Mouse (Mus musculus) kidney, postnatal 36 days (tissue): ENCODE measurements around the gene Irf6.

ENCODE experiments used
- DNase-seq, 2 experiments: peaks; one replicate each; pipeline ENCODE4 v3.0.0; 2021 to 2022; ENCODE audit warnings: mixed read lengths in 2 of 2

The Irf6 gene

DNA sequence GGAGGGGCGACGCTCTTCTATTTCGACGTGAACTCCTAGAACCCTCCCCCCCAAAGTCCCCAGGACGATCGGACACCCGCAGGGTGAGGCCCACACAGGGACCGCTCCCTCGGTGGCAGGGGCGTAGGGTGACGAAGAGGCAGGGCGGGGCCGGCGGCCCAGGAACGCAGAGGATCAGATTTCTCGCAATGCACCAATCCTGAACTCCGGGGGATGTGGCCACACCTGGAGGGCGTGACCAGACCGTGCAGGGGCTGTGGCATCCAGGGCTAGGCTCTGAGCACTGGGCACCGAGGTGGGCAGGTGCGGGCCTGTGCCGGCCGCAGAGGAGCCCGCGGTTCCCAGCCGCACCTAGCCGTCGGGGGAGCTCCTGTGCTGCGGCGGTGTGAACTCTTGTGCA is at the start of gene Irf6:
Gene Irf6, plus strand, starts transcription at position 240 of the 400 bp plus-strand sequence.
- peak; percentile 91 to 92 for DNase-seq

DNA sequence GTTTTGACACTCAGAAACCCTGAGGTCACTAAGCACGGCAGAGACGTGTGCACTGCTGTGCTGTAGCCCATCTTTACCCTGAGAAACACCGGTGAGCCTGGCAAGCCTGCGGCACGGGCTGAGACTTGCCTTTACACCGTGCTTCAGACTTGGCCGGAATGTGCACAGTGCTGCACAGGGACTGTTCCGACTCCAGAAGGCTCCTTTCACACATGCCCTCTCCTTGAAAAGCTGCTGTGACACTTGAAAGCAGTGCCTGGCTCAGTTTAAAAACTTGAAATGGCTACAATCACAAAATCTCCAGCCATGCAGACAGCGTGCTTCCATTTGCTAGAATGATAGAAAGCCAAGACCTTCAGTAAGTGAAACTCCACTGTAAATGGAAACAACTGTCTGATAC is 40.8 kb upstream of the Irf6 start:
- no peak for DNase-seq

DNA sequence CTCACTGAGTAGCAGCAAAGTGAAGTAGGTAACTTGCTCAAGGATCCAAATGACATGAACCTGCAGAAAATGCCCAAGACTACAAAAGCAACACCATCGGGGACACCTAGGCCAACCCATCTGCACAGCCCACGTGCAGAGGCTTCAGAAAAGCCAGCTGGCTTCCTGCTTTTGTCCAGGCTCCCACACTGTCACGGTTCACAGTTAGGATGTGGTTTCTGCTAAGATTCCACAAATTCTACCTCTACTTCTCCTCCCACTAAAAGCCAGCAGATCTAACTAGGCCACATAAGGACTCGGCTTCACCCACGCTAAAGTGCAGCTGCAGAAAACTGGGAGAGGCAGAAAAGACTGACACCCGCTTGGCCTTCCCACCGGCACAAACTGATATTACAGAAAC is 30.1 kb upstream of the Irf6 start:
- no peak for DNase-seq

DNA sequence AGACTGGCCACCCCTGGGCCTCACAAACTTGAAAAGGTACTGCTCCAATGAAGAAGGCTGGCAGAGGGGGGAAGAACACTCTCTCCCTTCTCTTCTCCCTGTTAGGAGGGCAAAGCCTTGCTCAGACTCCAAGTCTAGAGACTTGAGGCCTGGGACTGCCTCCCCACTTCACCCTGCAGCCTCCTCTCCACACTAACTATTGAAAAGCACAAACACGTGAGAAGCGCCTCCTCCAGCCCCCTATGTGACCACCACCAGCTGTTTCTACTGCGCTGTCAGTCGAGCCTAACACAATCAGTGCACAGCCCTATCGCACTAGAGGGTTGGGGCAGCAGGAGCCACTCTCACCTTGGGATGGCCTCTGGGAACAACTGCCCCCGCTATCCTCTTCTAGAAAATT is 29.6 kb upstream of the Irf6 start:
- no peak for DNase-seq

DNA sequence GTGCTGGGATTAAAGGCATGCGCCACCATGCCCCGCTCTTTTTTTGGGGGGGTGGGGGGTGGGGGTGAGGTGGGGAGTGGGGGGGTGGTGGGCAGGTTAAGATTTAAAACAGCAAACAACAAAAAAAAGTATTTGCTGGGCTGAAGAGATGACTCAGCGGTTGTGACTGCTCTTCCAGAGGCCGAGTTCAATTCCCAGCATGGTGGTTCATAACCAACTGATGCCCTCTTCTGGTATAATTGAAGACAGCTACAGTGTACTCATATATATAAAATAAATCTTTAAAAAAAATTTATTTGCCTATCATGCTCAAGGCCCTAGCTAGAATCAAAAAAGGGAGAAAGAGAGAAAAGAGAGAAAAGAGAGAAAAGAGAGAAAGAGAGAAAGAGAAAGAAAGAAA is 27.1 kb upstream of the Irf6 start:
- no peak for DNase-seq

DNA sequence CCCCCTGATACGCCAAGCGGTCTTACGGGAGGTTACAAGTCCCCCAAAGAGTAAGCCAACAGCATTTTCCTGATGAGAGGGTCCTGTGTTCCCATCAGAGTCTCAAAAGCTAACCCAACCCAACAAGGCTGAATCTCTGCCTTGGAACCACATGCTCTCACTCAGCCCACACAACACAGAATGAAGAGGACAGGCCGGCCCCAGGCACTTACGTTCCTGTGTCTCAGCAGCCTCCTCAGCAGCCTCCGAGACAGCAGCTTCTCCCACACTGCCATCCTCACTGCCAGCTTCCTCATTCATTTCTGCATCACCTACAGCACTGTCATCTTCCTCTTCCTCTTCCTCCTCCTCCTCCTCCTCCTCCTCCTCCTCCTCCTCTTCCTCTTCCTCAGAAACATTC is 24.9 kb upstream of the Irf6 start:
- no peak for DNase-seq

DNA sequence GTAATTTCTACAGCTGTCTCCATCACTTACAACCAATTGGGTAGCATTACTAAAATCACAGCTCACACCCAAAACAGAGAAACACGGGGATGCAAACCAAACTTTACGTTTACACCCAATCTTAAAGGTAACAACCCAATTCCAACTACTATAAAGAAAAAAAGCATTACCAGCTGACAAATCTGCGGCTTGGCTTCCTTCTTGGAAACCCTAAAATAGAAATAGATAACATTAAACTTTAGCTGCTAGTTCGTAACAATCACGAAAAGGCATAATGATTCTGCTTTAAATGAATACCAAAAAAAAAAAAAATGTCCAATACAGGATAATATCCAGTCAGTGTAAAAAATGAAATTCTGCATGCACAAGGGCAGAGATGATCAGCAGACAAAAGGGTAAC is 23.6 kb upstream of the Irf6 start:
- DNase-seq: no peak

DNA sequence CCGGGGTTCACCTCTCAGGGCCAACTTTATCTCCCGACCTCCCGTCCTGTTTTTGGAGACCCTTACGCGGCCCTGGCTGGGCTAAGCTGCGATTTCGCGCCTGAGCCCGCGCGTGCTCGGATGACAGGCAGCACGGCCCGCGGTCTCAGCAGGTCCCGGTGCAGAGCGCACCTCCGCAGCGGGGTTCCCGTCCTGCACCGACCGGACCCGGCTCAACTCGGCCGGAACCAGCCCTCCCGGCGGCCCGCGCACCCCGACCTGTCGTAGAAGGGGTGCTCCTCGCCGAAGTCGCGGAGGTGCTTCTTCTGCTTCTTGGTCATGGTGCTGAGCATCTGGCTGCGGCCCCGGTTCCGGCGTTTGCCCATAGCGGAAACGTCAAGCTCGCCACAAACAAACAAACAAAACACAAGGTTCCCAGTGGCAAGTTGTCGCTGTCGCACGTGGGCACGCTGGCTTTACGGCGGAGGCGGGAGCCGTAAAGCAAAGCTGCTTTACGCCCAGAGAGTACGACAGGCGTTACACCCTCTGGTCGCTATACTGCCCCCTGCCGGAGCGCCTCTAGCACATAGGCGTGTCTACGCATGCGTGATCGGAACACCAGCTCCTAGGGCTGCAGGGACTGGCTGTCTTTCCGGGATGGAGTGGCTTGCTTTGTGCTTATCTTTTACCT is 23.0 kb upstream of the Irf6 start, which contains the start of gene Diexf:
Gene Diexf, minus strand, starts transcription at position 487 of the 670 bp plus-strand sequence.
- peak; percentile 95 to 99 for DNase-seq

DNA sequence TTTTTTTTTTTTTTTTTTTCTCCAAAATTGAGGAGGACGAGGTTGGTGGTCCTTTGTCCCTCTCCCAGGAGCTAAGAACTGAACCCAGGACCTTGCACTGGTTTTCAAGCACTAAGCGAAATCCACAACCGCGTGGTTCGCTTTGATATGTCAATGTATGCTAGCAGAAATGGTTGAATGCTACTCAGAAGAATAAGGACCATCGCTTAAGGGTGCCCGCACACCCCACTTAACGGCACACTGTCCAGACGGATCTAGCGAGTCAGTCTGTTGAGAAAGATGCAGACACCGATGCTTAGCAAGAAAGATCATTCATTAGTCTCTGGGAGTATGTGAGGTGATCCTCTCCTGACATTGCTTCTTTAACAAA is 22.5 kb upstream of the Irf6 start:
- no peak for DNase-seq

DNA sequence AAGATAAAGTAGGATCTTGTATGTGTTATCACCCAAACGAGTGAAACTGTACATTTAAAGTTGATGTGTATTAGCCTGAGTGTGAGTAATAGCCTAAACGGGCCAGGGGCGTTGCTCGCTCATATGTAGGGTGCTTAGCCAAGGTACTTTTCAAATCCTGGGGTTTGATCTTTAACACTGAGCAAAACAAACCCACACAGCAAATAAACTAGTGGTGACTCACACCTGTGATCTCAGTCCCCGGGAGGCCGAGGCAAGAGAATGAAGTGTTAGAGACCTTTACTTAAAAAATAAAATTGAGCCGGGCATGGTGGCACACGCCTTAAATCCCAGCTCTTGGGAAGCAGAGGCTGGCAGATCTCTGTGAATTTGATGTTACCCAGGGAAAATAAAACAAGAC is 22.1 kb upstream of the Irf6 start:
- no peak for DNase-seq

DNA sequence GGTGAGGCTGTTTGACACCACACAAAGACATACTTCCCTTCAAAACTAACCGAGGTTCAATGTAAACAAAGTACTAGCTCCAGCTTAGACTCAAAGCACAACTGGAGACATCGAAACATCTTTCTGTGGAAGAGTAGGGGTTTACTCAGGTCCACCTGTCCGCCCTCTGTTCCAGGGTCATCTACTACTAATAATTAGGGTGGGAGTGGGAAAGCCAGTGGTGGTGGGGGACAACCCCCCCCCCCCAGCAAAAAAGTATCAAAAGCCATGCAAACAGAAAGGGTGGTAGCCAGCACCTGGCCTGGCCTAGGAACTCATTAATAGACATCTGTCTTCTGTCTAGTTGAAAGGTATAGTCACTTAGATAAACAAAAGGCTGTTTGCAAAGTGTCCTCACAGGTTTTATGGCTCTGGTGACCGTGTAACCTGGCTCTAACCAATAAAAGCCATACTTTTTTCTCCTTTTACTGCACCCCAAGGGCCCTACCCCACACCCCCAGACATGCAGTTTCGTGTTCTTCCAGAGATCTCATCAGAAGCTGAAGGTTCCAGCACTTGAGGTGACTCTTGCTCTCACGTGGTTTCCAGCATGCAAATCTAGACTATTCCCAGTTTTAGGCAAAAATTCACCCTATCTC is 21.5 kb upstream of the Irf6 start:
- DNase-seq: no peak

DNA sequence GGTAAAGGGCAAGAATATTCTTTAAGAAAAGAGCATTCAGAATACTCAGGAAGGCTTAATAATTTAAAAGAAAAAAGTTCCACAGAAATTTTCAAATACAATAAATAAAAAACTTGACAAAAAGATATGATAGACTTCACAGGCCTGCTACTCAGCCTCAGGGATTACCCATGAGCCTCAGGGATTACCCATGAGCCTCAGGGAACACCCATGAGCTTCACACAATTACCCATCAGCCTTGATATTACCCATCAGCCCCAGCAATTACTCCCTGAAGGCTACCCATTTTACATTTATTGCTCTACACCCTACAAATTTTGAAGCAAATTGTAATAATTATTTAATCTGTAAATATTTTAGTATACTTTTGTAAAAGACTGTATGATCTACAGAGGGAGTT is 20.5 kb upstream of the Irf6 start:
- DNase-seq: no peak

DNA sequence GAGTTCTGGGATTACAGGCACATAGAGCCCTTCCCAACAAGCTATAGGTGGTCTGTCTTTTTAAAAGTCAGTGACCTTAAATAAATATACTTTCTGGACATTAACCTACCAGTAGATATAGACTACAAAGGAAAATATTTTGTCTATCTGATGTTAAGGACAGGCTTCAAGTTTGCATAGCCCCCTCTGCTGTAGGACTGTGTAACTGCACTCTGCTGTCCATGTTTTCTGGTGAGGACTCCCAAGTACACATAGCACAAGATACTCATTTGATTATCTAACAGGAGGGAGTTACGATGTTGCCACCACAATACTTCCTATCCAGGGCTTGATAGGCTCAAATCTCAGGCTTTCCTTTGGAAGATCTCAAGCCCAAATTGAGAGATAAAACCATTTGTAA is 19.2 kb upstream of the Irf6 start:
- peak in 1 of 2 experiments; percentile 20 for DNase-seq

DNA sequence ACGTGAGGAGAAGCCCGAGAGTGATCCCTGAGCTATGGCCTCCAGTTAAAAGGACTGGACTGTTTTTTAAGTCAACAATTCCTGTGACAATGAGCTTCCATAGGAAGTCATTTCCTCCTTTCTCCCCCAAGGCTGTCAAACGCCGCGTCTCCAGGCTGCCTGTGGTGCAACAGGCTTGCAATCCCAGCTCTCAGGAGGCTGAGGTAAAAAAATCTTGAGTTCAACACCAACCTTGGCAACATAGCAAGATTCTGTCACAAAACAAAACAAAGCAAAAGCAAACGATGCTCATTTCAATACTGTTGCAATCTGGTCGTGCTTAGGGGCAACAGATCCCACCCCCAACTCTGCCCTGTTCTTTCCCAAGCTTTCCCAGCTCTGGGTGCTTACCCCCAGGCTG is 14.8 kb upstream of the Irf6 start:
- DNase-seq: no peak

DNA sequence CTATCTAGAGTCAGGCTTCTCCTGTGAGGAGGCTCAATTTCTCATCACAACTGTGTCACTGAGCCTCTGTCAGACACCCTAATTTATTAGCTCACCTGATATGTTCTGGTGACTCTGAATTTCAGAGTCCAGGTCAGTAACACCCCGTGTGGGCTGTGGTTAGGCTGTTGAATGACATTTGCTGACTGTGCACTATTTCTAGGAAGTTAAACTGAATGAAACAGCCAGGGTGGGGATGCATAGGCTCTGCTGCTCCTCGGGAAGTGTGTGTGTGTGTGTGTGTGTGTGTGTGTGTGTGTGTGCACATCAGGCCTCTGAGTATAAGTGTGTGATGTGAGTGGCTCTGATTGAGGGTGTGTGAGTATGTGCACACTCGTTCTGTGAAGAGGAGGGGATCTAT is 14.2 kb upstream of the Irf6 start:
- peak in 1 of 2 experiments; percentile 8 for DNase-seq

DNA sequence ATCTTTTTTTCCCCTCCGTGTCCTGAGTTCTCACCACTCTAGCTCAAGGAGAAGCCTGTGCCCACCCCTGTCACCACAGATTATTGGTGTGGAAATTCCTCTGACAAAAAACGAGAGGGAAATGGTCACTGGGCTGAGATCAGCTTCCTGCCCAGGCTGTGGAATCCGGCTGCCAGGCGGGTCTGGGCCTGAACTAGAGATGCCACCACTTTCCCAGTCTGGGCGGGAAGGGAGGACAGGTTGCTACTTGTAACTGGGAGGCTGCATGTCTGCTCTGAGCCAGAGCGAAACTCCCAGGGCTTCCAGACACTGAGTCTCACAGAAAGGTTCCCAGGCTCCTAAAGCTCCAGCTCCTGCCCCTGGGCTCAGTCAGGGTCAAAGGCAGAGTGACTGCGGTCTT is 11.8 kb upstream of the Irf6 start:
- no peak for DNase-seq

DNA sequence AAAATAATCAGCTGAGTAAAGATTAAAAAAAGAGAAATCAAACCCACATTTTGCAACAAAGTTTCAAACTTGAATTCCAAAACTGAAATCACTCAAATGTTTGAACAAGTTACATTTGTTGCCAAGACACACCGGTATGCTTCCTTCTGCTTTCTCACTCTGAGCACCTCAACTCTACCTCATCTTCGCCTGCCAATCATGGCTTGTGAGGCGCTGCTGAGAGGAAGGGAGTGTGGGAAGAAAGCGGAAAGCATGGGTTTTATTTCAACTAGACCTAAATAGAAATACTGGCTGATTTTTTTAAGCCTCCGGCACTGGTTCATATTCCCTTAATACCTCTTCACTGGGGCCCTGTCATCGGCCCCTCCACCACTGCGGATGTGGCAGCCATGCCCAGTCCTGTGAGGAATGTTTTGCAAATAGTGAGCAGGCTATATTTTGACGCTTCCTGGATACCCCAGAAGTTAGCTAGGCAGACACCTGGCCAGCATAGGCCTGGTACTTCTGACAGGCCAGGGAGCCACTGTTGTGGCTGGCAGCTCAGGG is 10.3 kb upstream of the Irf6 start:
- no peak for DNase-seq

DNA sequence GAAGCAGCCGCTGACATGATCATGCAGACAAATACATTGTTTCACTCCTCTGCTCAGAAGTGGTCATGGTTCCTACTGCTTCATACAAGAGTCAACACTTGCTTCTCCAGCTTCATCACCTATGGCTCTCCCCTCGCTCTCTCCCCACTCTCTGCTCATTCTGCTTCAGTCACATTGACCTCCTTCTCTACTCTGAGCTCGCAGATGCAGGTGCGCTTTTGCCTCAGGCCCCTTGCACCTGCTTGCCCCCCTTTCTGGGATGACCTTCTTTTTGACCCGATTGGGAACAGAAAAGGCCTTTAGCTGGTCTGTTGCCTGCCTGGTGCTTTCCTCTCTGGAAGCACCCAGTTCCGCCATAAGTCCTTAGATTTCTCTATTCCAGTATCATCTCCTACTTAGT is 8.4 kb upstream of the Irf6 start:
- no peak for DNase-seq

DNA sequence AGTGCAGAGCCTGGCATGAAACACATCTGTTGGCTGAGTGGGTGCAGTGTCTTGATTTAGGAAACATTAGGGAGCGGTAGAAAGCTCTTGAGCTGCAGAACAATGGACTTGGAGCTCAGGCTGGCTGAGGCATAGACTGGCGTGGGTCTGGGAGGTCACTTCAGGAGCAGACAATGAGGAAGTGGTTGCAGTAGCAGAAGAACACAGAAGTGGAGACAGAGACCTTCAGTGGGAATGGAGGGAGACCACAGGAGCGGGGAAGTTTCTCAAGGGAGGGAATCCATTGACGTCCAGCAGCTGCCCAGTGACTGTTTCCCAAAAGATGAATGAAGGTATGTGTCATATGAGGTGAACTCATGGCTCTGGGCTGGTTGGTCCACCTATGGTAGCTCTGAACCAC is 7.8 kb upstream of the Irf6 start:
- DNase-seq: no peak

DNA sequence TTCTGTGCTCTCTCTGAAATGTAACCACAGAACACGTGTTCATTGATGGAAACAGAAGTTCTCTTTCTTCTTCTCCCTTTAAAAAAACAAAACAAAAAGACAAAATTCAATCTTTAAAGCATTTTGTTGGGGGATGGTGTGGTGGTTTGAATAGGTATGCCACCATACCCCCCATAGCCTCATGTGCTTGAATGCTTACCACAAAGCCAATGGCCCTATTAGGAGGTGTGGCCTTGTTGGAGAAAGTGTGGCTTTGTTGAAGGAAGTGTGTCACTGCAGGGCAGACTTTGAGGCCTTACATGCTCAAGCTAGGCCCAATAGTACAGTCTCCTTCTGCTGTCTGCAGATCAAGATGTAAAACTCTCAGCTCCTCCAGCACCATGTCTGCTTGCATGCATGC is 6.5 kb upstream of the Irf6 start:
- DNase-seq: no peak

DNA sequence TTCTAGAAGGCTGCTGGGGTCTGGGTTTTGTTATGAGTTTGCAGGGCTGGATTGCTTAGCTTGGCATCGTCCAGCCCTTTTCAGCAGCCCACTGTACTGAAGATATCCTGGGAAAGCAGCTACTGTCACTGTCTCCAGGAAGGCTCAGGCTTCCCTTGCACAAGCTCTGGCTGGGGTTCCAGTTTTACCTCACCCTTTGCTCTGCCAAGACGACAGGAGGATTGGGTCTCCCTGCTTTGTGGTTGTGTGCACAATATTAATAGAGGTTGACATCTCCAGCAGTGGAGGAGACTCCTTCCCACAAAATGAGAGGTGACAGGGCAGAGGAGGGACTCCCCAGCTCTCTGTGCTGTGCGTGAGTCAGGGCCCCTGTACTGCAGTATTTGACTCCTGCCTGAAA is 3.7 kb upstream of the Irf6 start:
- DNase-seq: no peak

DNA sequence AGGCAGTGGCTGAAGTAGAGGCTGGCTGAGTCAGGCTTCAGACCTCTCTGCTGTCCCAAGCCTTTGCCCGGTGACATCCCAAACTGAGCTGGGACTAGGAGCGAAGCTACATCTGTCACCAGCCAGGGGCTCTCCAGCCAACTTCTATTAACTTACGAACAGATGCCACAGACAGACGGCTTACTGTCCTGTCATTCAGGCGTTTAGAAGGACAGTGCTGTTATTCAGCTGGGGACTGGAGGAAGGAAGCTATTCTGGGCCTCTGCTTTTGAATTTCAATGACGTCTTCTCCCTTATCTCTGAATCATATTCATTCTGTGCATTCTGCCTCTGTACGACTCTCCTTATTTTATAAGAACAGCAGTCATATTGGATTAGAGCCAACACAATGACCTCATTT is 1.8 kb upstream of the Irf6 start:
- no peak for DNase-seq

DNA sequence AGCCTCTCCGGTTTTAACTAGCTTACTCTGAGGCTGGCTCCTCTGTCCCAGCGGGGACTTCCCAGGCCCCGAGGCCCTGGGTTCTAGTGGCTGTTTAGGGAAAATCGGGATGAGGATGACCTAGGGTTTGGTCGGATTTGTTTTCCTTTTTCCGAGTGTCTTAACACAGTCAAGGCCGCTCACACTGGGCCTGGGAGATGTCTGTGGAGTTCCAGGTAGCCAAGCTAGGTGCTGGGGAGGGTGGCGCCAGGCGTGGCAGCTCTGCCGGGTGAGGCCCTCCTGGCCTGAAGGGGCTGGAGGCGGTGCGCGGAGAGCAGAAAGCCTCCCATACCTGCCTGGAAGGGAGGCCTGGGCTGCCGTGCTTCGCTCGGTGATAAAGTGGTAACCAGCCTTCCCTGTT is 650 bp downstream of the Irf6 start:
- peak; percentile 21 to 57 for DNase-seq

DNA sequence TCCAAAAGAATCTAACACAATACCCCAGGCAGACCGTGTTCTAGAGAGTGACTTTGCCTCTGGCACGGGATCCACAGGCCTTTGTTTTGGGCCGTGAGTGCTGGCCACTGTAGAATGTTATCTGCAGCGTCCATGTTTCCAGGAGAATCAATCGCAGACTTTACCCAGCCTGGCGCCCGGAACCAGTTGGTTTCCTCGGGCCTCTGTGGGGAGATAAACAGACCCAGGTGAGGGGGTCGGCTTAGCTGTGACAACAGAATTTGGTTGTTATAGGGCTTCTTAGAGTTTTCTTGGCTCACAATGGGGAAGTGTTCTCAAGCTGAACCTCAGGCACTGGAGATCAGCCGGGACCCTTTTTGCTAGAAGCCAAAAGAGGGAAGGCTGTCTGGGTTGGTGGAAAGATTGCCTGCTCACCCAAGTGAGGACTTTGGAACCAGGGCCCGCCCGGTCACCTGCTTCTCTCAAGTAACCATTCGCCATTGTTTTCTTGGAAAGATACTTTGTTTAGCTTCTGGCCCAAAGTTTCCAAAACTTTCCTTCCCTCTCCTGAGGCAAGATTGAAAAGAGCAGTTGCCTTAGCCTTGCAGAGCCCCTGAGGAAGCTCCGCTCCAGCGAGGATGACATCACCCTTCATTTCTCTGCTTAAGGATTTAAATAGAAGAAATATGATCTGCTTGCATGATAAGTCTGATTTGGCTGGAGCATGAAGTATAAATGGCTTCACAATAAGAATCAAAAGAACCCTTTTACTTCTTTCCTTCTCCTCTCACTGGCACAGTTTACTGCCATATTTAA is 3.6 kb downstream of the Irf6 start:
- DNase-seq: peak; percentile 64 to 77
